Mouse (Mus musculus): ENCODE results near the gene Gfi1. TPM values are rescaled to one million over a fixed set of nuclear protein-coding genes. Genes with fewer than 3 reads are reported as not detected.

The Gfi1 gene
- polyA plus RNA-seq, 2 experiments, result 0.55 to 1.6 TPM

DNA sequence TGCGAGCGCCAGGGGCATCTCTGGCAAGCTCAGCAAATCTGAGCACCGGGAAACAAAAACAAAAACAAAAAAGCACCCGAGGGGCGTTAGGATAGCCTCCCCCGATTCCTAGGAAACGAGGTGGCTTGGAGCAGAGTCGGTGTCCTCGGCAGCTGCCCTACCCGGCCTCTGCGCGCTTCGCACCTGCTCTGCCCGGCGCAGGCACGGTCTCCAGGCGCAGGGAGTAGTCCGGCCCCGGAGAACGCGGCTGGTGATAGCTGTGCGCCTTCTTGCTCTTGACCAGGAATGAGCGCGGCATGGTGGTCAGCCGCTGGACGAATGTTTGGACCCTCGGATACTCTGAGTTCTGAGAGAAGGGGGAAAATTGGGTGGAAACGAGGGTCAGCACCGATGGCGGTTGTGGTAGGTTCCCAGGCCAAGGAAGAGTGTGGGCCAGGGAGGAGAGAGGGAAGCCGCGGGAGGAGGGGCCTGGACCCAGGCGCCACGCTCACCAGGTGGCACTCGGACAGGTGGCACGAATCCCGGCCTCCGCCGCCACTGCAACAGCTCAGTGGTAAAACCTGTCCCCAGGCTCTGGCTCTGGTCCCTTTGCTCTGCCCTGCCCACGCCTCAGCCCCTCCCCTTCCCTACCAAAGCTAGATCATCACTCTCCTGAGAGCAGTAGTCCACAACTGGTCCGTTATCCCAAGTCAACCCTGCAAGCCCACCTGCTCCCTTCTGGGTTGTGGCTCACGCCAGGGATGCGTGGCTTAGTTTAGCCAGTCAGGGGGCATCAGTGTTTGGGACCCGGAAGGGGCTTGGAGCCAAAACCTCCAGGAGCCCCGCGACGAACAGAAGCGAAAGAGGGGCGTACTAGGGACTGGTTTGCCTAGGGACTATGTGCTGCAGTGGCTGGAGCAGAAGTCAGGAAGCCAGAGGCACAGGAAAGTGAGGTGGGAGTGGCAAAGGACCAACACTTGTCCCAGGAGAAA is 2.0 kb downstream of the Gfi1 start:
- Histone ChIP-seq H3K4me2 (replicated peaks; ENCODE audit: low read depth, low read length, severe bottlenecking) (peak overlapping the region; percentile 43), H3K36me3 (ENCODE audit: control insufficient read depth, insufficient read depth, low read length) (no peaks in the 10 kb centered on the region), H3K4me3 (replicated peaks; ENCODE audit: low read length) (peak overlapping the region; percentile 19), H3K27me3 (ENCODE audit: control insufficient read depth, insufficient read depth, low read length) (peaks cover 98% of the 10 kb centered on the region), H3K27ac (replicated peaks; ENCODE audit: low read depth, low read length) (no peak overlapping the region), H3K9me3 (ENCODE audit: control insufficient read depth, low read length) (no peaks in the 10 kb centered on the region), H3K9ac (ENCODE audit: low read depth, low read length, severe bottlenecking) (peak overlapping the region; percentile 16; the same call in 1 of the 2 replicates), H3K4me1 (ENCODE audit: control insufficient read depth, insufficient read depth, low read length) (peaks cover 39% of the 10 kb centered on the region)
- TF ChIP-seq POLR2A (IDR thresholded peaks at IDR 0.05; ENCODE audit: borderline replicate concordance, extremely low read depth, insufficient read depth, insufficient read length), result no peak
- no peak for ATAC-seq (ENCODE audit: low FRiP score, low read depth)
- no peak for DNase-seq (ENCODE audit: low spot score)
- WGBS, result under 1% methylated on average over 43 of the region's 49 CpGs

DNA sequence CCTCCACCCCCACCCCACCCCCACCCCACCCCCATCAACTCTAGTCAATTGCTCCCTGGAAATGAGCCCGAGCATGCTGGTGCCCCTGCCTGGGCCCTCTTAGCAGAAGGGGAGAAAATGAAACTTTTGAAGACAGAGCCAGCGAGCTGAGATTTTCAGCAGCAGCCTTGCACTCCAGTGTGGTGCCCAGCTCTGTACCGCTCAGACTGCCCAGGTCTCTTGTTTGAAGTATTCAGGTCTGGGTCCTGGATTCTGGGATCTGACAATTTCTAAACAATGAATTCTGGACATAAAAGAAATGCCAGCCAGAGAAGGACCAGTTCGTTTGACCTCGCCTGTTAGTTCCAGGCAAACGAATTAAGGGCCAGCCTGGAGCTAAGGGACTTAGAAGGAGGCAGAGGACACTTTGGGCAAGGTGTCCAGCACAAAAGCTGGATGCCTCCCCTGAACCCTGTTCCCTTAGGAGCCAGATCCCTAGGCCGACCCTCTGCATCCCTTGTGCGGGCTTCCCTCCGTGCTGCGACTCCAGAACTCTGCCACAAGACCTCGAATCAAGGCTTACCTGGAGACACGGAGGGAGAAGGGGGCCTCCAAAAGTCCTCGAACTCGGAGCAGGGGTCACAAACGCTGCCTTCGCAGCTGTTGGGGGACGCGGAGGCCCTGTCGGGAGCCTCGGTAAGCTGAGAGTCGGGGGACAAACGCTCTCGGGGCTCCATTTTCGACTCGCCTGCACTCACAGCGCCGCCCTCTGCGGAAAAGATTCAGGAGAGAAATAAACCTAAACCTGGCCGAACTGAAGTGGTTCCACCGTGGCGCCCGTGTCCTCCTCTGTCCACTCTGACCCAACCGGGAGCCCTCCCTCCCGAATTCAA is 2.9 kb downstream of the Gfi1 start:
- no peaks in the 10 kb centered on the region for H3K9me3 ChIP-seq (ENCODE audit: control insufficient read depth, low read length)
- ATAC-seq (ENCODE audit: low FRiP score, low read depth) (no peak), DNase-seq (ENCODE audit: low spot score) (no peak)
- H3K9ac ChIP-seq (ENCODE audit: low read depth, low read length, severe bottlenecking), result peak overlapping the region; percentile 16; the same call in 1 of the 2 replicates
- H3K27ac ChIP-seq (replicated peaks; ENCODE audit: low read depth, low read length), result no peak overlapping the region
- no peak for TF ChIP-seq POLR2A (IDR thresholded peaks at IDR 0.05; ENCODE audit: borderline replicate concordance, extremely low read depth, insufficient read depth, insufficient read length)
- peaks cover 97% of the 10 kb centered on the region for H3K27me3 ChIP-seq (ENCODE audit: control insufficient read depth, insufficient read depth, low read length)
- no peaks in the 10 kb centered on the region for H3K36me3 ChIP-seq (ENCODE audit: control insufficient read depth, insufficient read depth, low read length)
- peak overlapping the region; percentile 43 for H3K4me2 ChIP-seq (replicated peaks; ENCODE audit: low read depth, low read length, severe bottlenecking)
- WGBS, result 1% methylated on average over 34 of the region's 34 CpGs
- H3K4me3 ChIP-seq (replicated peaks; ENCODE audit: low read length), result peak overlapping the region; percentile 19
- H3K4me1 ChIP-seq (ENCODE audit: control insufficient read depth, insufficient read depth, low read length), result peaks cover 39% of the 10 kb centered on the region

DNA sequence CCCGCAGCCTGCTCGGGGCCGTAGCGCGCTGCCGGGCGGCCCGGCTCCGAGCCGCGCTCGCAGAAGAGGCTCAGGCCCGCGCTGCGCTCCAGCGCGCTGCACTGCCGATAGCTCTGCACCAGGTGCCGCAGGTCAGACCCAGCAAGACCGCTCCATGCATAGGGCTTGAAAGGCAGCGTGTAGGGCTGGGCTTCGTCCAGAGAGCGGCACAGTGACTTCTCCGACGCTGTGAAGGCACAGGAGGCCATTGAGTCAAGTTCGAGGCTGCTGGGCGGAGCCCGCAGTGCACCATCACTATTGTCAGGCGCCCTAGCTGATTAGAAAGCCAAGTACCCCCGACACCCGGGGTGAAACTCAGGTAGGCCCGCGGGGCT is 4.2 kb downstream of the Gfi1 start:
- Histone ChIP-seq H3K9me3 (ENCODE audit: control insufficient read depth, low read length) (no peaks in the 10 kb centered on the region), H3K4me2 (replicated peaks; ENCODE audit: low read depth, low read length, severe bottlenecking) (peak overlapping the region; percentile 58), H3K36me3 (ENCODE audit: control insufficient read depth, insufficient read depth, low read length) (no peaks in the 10 kb centered on the region), H3K27ac (replicated peaks; ENCODE audit: low read depth, low read length) (no peak overlapping the region), H3K27me3 (ENCODE audit: control insufficient read depth, insufficient read depth, low read length) (peaks cover 98% of the 10 kb centered on the region), H3K9ac (ENCODE audit: low read depth, low read length, severe bottlenecking) (no peak overlapping the region; the same call in 1 of the 2 replicates), H3K4me1 (ENCODE audit: control insufficient read depth, insufficient read depth, low read length) (peaks cover 35% of the 10 kb centered on the region), H3K4me3 (replicated peaks; ENCODE audit: low read length) (peak overlapping the region; percentile 41)
- ATAC-seq (ENCODE audit: low FRiP score, low read depth) (no peak), DNase-seq (ENCODE audit: low spot score) (no peak)
- WGBS, result 2% methylated on average over 28 of the region's 33 CpGs
- TF ChIP-seq POLR2A (IDR thresholded peaks at IDR 0.05; ENCODE audit: borderline replicate concordance, extremely low read depth, insufficient read depth, insufficient read length), result no peak

DNA sequence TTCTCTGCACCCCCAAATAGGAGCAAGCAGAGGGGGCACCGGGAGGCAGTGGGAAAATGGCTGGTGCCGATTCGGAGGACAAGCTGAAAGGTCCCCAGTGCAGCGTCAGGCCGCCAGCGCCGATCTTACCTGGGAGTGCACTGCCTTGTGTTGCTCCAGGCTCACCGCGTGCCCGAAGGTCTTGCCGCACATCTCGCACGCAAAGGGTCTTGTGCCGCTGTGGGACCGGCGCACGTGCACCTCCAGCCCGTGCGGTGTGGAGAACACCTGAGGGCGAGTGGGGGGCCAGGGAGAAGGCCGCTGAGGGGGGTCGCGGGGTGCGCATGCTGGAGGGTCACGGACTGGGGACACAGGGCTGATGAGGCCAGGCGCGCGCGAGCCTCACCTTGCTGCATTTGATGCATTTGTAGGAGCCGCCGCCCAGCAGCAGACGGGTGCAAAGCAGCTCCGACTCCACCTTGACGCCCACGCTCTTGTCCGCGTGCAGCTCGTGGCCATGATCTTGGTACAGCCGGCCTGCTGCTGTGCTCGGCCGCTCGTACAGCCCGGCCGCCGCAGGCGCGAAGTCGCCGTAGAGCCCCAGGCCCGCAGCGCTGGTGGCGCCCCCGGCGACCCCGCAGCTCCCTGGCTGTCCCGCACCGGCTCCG is 4.7 kb downstream of the Gfi1 start:
- no peak for ATAC-seq (ENCODE audit: low FRiP score, low read depth)
- Histone ChIP-seq H3K36me3 (ENCODE audit: control insufficient read depth, insufficient read depth, low read length) (no peaks in the 10 kb centered on the region), H3K4me1 (ENCODE audit: control insufficient read depth, insufficient read depth, low read length) (peaks cover 31% of the 10 kb centered on the region), H3K27me3 (ENCODE audit: control insufficient read depth, insufficient read depth, low read length) (peaks cover 96% of the 10 kb centered on the region), H3K4me3 (replicated peaks; ENCODE audit: low read length) (peak overlapping the region; percentile 41), H3K4me2 (replicated peaks; ENCODE audit: low read depth, low read length, severe bottlenecking) (peak overlapping the region; percentile 58), H3K27ac (replicated peaks; ENCODE audit: low read depth, low read length) (no peak overlapping the region), H3K9ac (ENCODE audit: low read depth, low read length, severe bottlenecking) (no peak overlapping the region; the same call in 1 of the 2 replicates), H3K9me3 (ENCODE audit: control insufficient read depth, low read length) (no peaks in the 10 kb centered on the region)
- WGBS, result under 1% methylated on average over 46 of the region's 58 CpGs
- no peak for DNase-seq (ENCODE audit: low spot score)
- TF ChIP-seq POLR2A (IDR thresholded peaks at IDR 0.05; ENCODE audit: borderline replicate concordance, extremely low read depth, insufficient read depth, insufficient read length), result no peak

Data from limb, embryonic 14.5 days (tissue).